Mouse (Mus musculus) common myeloid progenitor, adult 5-6 weeks (primary cell): ENCODE results near the gene Rufy3. TPM values are rescaled to one million over a fixed set of nuclear protein-coding genes. Genes with fewer than 3 reads are reported as not detected.
A peak's percentile ranks its signal among the peaks of the same experiment; 100 is the strongest.

Experiments used
- ATAC-seq: replicated peaks from 2 replicates; pipeline ENCODE4 v1.8.0; 2016; ENCODE audit warnings: low read depth, mild to moderate bottlenecking, moderate TSS enrichment, inconsistent platforms; ENCODE audit not compliant: poor library complexity, severe bottlenecking
- total RNA-seq: library from RNA; stranded (forward); fragments of 200-1000, 187-1606 nt; gene quantifications from 2 replicates; pipeline ENCODE4 v1.2.3, GENCODE M21; 2017

Rufy3 gene
- total RNA-seq, 1 experiment from 2014 or later, result 14.8 TPM

GRCm38 (mm10) chr5:88574829-88575228 lies 10.0 kb downstream of the Rufy3 start:
- ATAC-seq, result no peak

DNA sequence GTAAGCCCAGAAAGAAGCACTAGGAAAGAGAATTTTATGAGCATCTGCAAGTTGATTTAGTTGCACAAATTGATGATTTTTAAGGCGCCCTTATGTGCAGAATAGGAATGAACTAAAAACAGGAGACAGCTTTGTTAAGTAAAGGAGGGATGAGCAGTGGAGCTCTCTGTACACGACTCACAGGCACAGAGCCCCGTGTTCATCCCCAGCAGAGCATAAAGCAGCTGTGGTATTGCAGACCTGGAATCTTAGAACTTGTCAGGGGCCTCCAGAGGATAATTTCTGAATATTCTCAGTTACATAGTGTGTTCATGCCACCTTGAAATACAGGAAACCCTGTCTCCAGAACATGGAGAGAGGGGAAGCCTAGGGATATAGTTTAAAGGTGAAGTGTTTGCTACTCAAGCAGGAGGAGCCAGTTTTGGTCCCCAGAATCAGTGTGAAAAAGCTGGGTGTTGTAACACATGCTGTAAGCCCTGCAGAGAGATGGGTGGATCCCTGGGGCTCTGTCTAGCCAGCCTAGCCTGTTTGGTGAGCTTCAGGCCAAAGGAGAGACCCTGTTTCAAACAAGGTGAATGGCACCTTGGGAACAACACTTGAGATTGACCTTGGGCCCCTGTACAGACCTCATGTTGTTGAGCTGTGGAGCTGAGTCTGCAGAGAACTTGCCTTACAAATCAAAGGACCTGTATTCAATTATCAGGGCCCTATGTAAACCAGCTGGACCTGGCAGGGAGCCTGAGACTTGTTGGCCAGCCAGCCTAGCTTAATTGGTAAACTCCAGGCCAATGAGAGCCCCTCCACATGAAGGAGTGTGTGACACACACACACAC lies 10.9 kb downstream of the Rufy3 start:
- no peak for ATAC-seq

DNA sequence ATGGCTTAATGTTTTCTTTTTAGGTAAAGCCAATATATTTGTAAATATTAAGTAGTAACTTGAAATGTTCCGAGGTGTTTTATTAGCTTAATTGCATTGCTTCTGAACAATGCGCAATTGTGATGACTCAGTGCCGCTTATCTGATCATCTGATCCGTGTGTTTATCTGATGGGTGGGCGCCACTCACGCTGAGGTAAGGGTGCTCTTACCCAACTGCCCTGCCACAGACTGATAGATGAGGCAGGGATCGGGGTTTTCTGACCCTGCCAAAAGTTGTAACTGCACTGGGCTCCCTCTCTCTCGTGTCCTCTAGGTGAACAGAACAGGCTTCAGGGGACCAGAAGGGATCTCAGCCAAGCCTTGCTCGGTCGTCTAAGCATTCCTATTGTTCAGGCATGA lies 15.8 kb downstream of the Rufy3 start:
- ATAC-seq, result no peak

GRCm38 (mm10) chr5:88581343-88581742 lies 16.5 kb downstream of the Rufy3 start:
- no peak for ATAC-seq

DNA sequence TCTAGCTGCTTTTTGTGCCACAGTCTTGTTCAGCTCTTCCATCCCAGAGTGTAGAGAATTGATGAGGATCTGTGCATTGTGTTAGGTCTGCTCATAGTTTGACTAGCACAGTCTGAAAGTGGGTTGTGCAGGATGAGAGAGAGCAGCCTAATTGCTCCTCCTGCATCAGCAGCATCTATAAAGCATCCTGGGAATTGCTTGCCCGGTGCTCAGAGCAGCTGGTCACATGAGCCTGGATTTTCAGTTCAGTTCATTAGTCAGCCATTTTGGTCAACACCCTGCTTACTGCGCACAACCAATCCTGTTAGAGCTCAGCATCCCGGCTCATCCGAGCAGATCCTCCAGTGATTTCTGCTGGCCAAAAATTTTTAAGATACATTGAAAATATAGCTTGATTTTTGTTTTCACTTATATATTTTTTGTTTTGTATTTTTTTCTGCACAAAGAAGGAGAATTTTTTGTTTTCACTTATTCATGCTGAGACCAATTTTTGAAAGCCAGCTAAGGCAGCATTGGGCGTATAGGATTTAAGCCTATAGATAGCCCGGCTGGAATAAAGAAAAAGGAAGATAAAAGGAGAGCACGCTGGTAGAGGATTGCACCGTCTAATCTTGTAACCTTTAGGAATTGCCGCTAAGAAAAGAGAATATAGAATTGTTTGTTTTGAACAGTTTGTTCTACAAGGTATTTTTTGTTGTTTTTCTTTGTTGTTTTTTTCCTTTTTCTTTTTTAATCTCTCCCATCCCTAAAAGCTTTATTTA lies 18.6 kb downstream of the Rufy3 start:
- no peak for ATAC-seq

DNA sequence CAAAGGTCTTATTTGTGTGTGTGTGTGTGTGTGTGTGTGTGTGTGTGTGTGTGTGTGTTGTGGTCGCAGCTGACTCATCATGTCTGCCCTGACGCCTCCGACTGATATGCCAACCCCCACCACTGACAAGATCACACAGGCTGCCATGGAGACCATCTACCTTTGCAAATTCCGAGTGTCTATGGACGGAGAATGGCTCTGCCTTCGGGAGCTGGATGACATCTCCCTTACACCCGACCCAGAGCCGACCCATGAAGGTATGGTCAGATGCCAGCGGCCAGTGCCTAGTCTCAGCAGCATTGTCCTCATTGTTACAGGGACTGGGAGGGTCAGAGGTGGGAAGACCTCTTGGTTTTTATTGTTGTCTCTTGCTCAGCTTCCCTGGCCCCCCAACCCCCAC lies 19.2 kb downstream of the Rufy3 start:
- ATAC-seq, result no peak

GRCm38 (mm10) chr5:88586407-88587174 lies 21.8 kb downstream of the Rufy3 start:
- peak; percentile 59 for ATAC-seq

DNA sequence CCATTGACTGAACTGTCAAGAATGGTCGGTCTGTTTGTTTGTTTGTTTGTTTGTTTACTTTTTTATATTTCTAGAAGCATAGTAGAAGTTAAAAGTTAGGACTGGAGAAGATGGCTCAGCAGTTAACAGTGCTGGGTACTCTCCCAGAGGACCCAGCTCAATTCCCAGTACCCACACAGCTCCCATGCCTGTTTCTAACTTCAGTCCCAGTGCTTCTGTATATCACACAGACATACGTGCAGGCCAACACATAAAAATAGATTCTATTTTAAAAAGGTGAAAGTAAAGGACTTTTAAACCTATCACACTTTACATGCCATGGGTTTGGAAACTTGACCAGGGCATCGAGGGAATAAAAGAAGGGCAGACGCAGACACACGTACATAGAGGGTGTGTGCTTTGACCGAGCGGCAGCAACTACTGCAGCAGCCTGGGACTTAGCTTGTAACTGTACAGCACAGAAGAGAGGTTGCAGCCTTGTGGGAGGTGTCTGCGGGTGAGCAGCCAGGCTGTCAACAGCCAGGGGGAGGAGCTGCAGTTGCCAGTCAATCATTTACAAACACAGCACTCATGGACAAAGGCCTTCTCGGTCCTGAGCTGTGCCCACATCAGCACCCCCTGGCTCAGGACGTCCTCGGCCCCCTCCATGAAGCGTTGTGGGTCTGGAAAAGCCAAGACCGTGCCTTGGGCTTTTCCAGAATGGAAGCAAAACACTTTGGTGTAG lies 22.5 kb downstream of the Rufy3 start:
- peak; percentile 70 for ATAC-seq

- no peak for ATAC-seq
Measured at GRCm38 (mm10) chr5:88588481-88588880, 23.6 kb downstream of the Rufy3 start.

GRCm38 (mm10) chr5:88593421-88594172 lies 28.8 kb downstream of the Rufy3 start:
- no peak for ATAC-seq

GRCm38 (mm10) chr5:88594173-88594569 lies 29.3 kb downstream of the Rufy3 start:
- ATAC-seq, result no peak

GRCm38 (mm10) chr5:88595537-88596455 lies 31.0 kb downstream of the Rufy3 start:
- 0 out of 2 replicates have a peak, but pooled peaks have one; percentile 39 for ATAC-seq

- no peak for ATAC-seq
Measured at GRCm38 (mm10) chr5:88598961-88599360, 34.1 kb downstream of the Rufy3 start.

DNA sequence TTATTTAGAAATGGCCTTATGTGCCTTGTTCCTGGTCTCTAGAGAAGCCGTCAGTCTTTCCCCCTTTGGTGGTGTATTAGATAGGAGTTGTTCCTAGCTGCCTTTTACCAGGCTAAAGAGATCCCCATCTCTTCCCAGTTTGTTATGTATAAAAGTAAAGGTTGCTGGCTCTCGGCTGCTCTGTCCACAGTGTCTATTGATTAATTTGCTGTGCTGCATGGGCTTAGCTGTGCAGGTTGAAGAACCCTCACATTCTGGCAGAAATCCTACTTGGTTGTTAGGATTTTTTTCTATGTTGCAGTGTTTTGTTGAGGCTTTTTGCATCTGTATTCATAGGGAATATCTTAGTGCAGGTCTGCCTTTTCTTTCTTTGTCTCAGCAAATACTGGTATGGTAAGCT lies 37.2 kb downstream of the Rufy3 start:
- ATAC-seq, result no peak

- no peak for ATAC-seq
Measured at GRCm38 (mm10) chr5:88602713-88603112, 37.9 kb downstream of the Rufy3 start.

DNA sequence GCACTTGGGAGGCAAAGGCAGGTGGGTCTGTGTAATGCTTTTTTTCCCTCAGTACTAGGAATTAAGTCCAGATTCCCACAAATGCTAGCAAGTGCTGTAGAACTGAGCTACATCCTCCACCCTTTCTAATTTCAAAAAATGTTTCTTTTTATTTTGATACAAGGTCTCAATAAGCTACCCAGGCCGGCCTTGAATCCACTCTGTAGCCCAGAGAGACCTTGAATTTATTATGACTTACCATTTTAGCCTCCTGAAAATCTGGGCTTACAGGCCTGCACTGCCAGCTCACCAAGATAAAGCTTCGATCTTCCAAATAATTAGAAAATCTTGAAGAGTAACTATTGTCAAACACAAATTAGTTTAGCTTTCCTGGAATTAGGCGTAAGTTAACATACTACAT lies 39.2 kb downstream of the Rufy3 start:
- ATAC-seq, result no peak

DNA sequence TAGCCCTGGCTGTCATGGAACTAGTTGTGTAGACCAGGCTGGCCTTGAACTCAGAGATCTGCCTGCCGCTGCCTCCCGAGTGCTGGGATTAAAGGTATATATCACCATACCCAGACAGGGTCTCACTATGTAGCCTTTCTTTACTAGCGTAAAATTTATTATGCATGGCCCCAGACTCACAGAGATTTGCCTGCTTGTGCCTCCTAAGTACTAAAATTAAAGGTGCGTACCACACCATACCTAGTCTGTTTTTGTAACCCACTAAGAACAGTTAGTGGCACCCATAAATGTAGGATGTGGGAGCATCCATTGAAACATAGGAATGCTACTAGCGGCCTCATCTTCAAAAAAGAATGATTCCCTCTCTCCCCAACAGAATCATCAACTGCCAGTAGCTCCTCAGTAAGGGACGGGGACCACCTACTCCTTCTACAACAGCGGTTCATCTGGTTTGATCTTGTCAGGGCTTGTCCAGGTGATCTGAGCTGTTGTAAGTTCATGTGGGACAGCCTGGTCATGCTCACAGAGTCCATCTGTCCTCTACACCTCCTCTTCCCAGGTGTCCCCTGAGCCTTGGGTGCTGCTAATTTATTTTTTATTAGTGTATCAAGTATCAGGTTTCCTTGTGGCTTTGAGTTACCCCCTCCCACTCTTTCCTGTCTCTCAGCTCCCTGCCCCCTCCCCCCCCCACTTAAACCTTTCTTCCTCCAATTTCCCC lies 40.0 kb downstream of the Rufy3 start:
- no peak for ATAC-seq

DNA sequence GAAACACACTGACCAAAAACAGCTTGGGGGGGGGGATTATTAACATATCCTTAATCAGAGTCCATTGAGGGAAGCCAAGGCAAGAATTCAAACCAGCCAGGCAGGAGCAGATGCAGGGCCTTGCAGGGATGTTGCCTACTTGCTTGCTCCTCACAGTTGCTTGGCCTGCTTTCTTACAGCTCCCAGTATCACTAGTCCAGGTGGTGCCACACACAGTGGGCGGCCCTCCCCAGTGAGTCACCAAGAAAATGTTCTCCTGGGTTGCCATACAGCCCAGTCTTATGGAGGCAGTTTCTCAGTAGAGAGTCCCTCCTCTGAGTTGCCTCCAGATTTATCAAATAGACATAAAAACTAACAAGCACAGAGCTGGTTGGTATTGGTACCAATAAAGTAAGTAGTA lies 49.3 kb downstream of the Rufy3 start:
- ATAC-seq, result no peak
